Mouse (Mus musculus): Measurements from ENCODE around the gene Zbtb1. TPM values are rescaled to one million over a fixed set of nuclear protein-coding genes. Genes with fewer than 3 reads are reported as not detected.
"Not testable (repeated sequence)": the region's sequence is repeated elsewhere in the genome, so short reads cannot be mapped to it uniquely, and the experiment has no call there.

The Zbtb1 gene
- total RNA-seq, 2 experiments from 2014 or later: 3.7 to 4.6 TPM

- intact Hi-C loops (cut with DNase I): loop anchor here (10.0 kb wide), 1 partner anchor 193 kb away; no protein-coding TSS in a partner anchor
These were observed 31.6 kb downstream of the Zbtb1 start for GRCm38 (mm10) chr12:76401674-76402073.

GRCm38 (mm10) chr12:76402991-76403885 lies 33.2 kb downstream of the Zbtb1 start:
- no peak for DNase-seq
- intact Hi-C loops (cut with DNase I): loop anchor here (10.0 kb wide), 1 partner anchor 192 kb away; no protein-coding TSS in a partner anchor

More at GRCm38 (mm10) chr12:76401674-76402073, 31.6 kb downstream of the Zbtb1 start:
- no peak for DNase-seq

DNA sequence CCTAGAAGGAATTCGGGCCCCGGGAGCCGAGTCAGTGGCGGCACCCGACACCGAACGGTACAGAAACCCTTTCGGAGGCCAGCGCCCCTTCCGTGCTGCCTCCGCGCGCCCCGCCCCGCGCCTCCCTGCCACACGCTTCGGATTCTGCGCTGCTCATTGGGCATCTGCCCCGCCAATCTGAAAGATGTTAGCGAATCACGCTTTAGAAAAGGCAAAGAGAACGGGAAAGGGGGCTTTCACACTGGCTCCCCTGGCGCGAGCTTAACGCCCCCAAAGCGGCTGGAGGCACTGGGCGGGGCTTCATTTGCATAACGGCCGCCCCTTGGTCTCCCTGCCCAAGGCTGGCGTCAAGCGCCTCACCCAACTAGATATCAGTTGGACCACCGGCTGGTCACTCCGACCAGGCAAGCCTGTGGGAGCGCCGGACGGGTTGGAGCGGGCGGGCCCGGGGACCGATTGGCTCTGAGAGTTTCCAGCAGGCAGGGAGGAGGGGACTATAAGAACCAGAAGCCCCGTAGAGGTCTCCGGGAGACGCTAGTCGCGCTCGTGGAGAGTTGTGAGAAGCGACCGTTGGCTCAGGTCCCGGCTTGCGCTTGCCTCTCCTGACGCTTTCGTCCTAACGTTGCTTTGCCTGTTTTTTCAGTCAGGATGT lies 33.9 kb downstream of the Zbtb1 start, which contains the start of gene Hspa2:
Gene Hspa2, plus strand, starts transcription at position 291 of the 652 bp plus-strand sequence.
- intact Hi-C loops (cut with DNase I): loop anchor here (10.0 kb wide), 1 partner anchor 191 kb away; no protein-coding TSS in a partner anchor
- DNase-seq: peak; percentile 100

DNA sequence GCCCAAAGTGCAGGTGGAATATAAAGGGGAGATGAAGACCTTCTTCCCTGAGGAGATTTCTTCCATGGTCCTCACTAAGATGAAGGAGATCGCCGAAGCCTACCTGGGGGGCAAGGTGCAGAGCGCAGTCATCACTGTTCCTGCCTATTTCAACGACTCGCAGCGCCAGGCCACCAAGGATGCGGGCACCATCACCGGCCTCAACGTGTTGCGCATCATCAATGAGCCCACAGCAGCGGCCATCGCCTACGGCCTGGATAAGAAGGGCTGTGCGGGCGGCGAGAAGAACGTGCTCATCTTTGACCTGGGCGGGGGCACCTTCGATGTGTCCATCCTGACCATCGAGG lies 34.7 kb downstream of the Zbtb1 start:
- peak; percentile 21 for DNase-seq
- intact Hi-C loops (cut with DNase I): loop anchor here (10.0 kb wide), 1 partner anchor 190 kb away; no protein-coding TSS in a partner anchor

DNA sequence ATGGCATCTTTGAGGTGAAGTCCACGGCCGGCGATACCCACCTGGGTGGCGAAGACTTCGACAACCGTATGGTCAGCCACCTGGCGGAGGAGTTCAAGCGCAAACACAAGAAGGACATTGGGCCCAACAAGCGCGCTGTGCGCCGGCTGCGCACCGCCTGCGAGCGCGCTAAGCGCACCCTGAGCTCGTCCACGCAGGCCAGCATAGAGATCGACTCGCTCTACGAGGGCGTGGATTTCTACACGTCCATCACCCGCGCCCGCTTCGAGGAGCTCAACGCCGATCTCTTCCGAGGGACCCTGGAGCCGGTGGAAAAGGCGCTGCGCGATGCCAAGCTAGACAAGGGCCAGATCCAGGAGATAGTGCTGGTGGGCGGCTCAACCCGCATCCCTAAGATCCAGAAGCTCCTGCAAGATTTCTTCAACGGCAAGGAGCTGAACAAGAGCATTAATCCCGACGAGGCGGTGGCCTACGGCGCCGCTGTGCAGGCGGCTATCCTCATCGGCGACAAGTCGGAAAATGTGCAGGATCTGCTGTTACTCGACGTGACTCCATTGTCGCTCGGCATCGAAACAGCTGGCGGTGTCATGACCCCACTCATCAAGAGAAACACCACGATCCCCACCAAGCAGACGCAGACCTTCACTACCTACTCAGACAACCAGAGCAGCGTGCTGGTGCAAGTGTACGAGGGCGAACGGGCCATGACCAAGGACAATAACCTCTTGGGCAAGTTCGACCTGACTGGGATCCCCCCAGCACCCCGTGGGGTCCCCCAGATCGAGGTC lies 35.3 kb downstream of the Zbtb1 start:
- intact Hi-C loops (cut with DNase I): loop anchor here (10.0 kb wide), 1 partner anchor 189 kb away; no protein-coding TSS in a partner anchor

DNA sequence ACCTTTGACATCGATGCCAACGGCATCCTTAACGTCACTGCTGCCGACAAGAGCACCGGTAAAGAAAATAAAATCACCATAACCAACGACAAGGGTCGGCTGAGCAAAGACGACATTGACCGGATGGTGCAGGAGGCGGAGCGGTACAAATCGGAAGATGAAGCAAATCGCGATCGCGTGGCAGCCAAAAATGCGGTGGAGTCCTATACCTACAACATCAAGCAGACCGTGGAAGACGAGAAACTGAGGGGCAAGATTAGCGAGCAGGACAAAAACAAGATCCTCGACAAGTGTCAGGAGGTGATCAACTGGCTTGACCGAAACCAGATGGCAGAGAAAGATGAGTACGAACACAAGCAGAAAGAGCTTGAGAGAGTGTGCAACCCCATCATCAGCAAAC lies 35.9 kb downstream of the Zbtb1 start:
- DNase-seq: no peak
- intact Hi-C loops (cut with DNase I): loop anchor here (10.0 kb wide), 1 partner anchor 189 kb away; no protein-coding TSS in a partner anchor

More for the DNA sequence above, 35.3 kb downstream of the Zbtb1 start:
- peak; percentile 25 for DNase-seq

GRCm38 (mm10) chr12:76407184-76407583 lies 37.1 kb downstream of the Zbtb1 start:
- DNase-seq: no peak
- intact Hi-C loops (cut with DNase I): loop anchor here (10.0 kb wide), 1 partner anchor 188 kb away; no protein-coding TSS in a partner anchor

DNA sequence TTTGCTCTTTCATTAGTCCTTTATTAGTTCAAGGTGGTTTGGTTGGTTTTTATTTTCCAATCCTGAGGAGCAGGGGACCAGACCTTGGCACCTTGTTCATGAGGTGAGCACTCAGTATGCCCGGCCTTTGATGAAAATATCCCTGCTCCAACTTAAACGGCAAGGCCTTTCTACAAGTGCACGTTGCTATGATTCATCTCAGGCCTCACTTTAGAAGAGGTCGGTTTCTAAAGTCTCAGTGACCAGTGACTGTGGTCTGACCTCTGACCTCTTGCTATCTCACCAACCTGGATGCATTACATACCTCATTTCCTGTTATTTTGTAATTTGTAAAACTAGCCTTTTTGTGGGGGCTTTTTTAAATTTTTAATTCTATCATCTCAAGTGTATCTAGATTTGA lies 39.1 kb downstream of the Zbtb1 start:
- intact Hi-C loops (cut with DNase I): loop anchor here (10.0 kb wide), 1 partner anchor 186 kb away; no protein-coding TSS in a partner anchor
- DNase-seq: no peak

DNA sequence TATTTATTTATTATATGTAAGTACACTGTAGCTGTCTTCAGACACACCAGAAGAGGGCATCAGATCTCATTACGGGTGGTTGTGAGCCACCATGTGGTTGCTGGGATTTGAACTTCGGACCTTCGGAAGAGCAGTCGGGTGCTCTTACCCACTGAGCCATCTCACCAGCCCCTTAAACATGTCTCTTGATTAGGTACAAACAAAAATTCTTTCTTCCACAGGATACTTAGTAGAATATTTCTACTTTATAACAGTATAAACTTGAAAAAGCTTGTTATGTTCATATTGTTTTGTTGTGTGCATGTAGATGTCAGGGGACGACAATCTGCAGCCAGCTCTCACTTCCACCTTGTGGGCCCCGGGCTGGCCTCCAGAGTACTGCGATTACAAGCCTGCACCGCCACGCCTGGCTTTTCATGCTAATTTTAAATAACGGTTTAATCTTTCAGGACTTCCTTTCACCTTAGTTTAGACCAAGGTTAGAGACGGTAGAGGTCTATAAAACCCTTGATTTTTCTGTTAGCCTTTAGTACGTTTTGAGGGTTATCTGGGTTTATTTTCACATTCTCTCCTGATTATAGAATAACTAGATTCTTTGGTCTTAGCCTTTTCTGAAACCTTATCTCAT lies 45.4 kb downstream of the Zbtb1 start:
- intact Hi-C loops (cut with DNase I): no loop called here
- no peak for DNase-seq

GRCm38 (mm10) chr12:76417433-76417854 lies 47.4 kb downstream of the Zbtb1 start, which contains the start of gene Ppp1r36:
Ppp1r36 (plus strand) TSS chr12:76417538.
- intact Hi-C loops (cut with DNase I): no loop called here

DNA sequence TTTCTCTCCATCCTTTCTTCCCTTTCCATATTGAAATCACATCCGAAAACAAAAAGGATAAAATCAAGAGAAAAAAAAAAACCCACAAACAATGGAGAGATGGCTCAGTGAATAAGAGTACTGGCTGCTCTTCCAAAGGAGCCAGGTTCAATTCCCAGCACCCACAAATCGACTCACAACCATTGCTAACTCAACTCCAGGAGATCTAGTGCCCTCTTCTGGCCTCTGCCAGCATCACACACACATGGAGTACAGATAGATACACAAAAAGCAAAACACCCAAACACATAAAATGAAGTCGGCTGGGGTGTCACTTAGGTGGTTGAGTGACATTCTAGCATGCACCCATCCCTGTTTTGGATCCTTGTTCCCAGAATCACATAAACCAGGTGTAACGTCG lies 48.3 kb downstream of the Zbtb1 start:
- intact Hi-C loops (cut with DNase I): no loop called here
- no peak for DNase-seq

More at GRCm38 (mm10) chr12:76417433-76417854, 47.4 kb downstream of the Zbtb1 start, which contains the start of gene Ppp1r36:
- no peak for DNase-seq

GRCm38 (mm10) chr12:76425256-76425655 lies 55.2 kb downstream of the Zbtb1 start:
- intact Hi-C loops (cut with DNase I): no loop called here
- no peak for DNase-seq

DNA sequence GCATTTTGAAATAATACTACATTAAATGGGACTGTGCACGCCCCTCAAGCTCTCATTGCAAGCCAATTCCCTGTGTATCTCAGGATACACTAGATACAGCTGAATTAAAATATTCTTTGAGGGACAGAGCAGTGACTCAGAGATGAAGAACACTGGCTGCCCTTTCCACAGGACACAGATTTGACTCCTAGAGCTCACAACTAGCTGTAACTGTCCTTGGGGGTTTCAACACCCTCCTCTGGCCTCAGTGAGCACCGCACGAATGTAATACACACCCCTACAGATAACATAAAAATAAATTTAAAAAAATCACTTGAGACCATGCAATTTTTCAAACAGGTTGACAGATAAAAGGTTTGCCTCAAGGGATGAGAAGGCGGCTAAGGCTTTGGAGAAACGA lies 57.5 kb downstream of the Zbtb1 start:
- DNase-seq: no peak
- intact Hi-C loops (cut with DNase I): no loop called here

- intact Hi-C loops (cut with DNase I): no loop called here
- DNase-seq: no peak
These were observed 60.9 kb downstream of the Zbtb1 start for GRCm38 (mm10) chr12:76430879-76431406.

DNA sequence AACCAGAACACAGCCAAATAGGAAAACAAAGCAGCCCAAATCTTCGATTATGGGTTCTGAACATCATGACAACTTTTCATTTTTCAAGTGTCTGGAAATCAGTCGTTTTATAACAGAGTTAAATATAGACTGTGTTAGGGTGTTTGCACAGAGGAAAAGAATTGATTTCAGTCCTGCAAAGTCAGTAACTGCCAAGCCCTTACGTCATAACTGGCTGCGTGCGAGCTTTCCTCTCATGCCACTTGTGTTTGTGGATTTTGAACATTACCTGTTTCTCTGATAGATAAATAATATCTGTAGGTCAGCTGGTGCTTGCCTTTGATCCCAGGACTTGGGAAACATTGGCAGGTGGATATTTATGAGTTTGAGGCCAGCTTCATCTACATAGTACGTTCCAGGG lies 61.4 kb downstream of the Zbtb1 start:
- DNase-seq: no peak
- intact Hi-C loops (cut with DNase I): no loop called here

DNA sequence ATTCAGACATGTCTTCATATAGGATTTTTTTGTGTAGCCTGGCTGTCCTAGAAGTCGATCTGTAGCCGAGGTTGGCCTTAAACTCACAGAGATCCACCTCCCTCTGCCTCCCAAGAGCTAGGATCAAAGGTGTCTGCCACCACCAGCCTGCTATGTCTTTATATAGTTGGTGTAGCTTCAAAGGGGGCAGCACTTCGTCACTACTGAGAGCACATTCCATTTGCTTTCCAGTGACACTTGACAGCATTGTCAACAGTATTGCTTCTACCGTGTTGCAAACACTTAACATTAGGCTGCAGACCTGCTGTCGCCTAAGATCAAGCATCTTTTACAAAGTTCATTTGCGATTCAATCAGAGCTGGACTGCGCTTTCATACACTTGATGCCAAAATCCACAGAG lies 64.0 kb downstream of the Zbtb1 start:
- DNase-seq: no peak
- intact Hi-C loops (cut with DNase I): no loop called here

- no peak for DNase-seq
These were observed 65.0 kb downstream of the Zbtb1 start for GRCm38 (mm10) chr12:76435084-76435483.

DNA sequence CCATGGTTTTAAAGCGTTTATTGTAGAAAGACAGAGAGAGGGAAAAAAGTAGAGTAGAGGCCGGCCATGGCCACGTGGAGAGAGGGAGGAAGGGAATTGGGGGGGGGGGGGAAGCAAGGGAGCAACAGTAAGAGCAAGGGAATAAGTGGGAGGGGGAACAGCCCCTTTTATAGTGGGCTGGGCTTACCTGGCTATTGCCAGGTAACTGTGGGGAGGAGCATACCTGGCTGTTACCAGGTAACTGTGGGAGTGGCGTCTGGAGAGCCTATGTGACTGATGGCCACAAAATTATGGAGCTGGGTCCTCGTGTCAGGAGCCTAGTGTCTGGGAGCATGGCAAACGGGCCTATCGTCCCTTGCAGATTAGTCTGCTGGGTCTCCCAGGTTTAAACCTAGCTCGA lies 65.5 kb downstream of the Zbtb1 start:
- no peak for DNase-seq
- intact Hi-C loops (cut with DNase I): no loop called here

More at GRCm38 (mm10) chr12:76435084-76435483, 65.0 kb downstream of the Zbtb1 start:
- intact Hi-C loops (cut with DNase I): no loop called here

DNA sequence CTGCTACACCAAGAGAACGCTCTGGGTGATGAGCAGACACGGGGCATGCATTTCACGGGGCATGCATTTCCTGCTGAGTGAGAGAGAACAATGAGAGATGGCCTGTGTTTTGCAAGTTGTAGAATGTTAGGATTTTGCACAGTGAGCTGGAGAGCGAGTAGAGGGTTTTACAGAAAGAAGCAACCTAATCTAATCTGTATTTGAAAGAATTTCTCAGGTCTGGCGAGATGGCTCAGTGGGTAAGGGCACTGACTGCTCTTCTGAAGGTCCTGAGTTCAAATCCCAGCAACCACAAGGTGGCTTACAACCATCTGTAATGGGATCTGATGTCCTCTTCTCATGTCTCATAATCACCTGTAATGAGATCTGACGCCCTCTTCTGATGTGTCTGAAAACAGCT lies 73.4 kb downstream of the Zbtb1 start:
- DNase-seq; intact Hi-C loops (cut with DNase I): not testable (repeated sequence)

Data from left cerebral cortex, postnatal 4 days (tissue).